Mouse (Mus musculus) frontal cortex, adult 2 months (tissue): ENCODE data around the gene Stx7. TPM values are rescaled to one million over a fixed set of nuclear protein-coding genes. Genes with fewer than 3 reads are reported as not detected.

Experiments
- DNase-seq, 2 experiments: peaks; one replicate each; pipeline ENCODE4 v3.0.0; 2022; ENCODE audit warnings: low spot score in 1 of 2; ENCODE audit errors: extremely low spot score in 1 of 2
- polyA plus RNA-seq: library from polyadenylated mRNA; depleted of rRNA; stranded (reverse); fragments of >200 nt; gene quantifications from 2 replicates; pipeline ENCODE4 v1.2.3, GENCODE M21; 2012

The Stx7 gene
- polyA plus RNA-seq, 1 experiment = 175 TPM

GRCm38 (mm10) chr10:24165526-24166055, 16.5 kb downstream of the Stx7 start:
- DNase-seq = no peak

- no peak for DNase-seq
Observed at GRCm38 (mm10) chr10:24167978-24168583, 19.0 kb downstream of the Stx7 start.

DNA sequence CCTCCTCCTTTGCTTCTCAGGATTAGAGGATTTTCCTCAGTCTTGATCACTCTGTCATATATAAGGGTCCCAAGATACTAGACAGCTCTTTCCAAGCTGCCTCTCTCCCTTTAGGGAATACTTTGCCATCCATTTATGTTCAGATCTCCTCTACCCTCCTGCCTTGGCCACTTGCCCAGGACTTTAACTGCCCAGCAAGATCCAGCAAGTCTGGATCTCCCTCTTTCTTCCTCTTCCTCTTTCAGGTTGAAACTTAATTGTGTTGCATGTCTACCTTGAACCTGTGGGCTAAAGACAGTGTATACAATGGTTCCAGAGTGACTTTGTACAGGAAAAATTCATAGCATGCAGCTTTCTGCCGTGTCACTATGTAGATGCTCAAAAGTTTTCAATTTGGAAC, 19.8 kb downstream of the Stx7 start:
- no peak for DNase-seq

DNA sequence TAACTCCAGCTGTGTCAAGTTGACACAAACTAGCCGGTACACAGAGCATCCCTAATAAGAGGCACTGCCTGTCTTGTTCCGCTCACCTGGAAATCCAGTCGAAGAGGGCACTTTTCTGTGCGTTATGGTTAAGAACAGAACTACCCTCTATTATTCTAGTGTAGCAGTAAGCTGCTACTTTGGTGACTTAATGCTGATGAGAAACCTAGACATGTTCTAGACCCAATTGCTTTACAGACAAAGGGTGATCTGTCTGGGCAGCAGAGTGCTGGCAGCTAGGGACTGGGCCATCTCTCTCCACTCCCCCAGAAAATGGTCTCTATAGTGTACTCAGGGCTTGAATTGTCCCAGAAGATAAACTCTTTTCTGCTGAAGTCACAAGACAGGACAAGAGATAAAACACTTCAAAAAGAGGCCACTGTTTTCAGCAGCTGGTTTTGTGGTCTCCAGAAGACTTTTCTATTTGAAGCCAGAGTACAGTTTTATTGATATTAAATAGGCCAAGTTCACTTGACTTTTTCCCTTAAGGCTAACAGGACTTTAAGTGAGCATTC, 22.9 kb downstream of the Stx7 start:
- no peak for DNase-seq

- peak in 1 of 2 experiments; percentile 79 for DNase-seq
Observed at GRCm38 (mm10) chr10:24173210-24174001, 24.3 kb downstream of the Stx7 start.

GRCm38 (mm10) chr10:24190392-24190791, 41.3 kb downstream of the Stx7 start:
- peak in 1 of 2 experiments; percentile 38 for DNase-seq

DNA sequence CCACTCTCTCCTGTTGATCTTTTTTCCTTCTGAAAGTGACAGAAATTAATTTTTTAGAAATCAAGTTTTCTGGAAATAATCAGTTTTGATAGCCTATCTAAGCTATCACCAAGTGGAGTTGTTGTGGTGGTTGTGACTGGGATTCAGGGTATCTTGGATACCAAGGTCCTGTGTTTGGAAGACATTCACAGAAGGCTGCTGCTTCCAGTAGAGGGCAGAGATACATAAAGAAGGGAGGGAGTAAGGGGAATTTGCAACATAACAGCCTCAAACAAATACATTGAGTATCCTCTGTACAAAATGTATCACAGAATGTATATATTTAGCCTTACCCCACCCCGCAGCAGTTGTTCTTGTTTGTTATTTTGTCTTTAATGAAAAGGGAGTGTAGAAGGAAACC, 42.9 kb downstream of the Stx7 start:
- peak in 1 of 2 experiments; percentile 31 for DNase-seq

DNA sequence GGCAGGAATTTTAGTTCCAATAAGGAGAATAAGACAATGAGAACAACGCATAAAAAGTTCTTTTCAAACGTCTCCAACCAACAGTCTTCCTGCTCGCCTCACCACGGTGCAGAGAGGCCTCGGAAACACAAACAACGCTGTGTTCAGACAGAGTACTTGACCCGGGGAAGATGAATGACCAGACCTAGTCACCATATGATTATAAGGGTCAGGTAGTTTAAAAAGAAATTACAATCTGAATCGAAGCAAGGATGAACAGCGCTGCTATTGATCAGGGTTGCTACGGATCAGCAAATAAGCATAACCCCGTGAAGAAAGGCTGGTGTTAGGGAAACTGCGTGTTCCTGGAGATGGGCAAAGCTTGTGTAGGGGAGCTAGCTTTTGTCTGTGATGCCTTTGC, 50.2 kb downstream of the Stx7 start:
- no peak for DNase-seq

- DNase-seq = no peak
Observed at GRCm38 (mm10) chr10:24200099-24200498, 51.0 kb downstream of the Stx7 start.

DNA sequence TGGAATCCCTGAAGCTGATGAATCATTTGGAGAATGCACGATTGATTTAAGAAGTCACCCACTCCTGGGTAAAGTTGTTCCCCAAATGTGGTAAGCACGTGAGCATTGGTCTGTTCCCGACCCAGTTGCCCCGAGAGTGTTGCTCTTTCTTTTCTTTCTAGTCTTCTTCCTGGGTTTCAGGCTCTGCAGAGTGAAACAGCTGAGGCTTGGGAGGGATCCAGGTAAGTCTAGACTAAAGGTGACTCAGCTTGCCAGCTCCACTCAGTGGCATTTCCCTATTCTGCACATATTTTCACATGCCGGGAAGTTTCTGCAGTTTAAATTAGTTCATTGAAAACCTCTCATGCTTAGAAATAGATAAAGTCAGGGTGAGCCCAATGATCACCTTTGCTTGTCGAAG, 61.0 kb downstream of the Stx7 start:
- no peak for DNase-seq

DNA sequence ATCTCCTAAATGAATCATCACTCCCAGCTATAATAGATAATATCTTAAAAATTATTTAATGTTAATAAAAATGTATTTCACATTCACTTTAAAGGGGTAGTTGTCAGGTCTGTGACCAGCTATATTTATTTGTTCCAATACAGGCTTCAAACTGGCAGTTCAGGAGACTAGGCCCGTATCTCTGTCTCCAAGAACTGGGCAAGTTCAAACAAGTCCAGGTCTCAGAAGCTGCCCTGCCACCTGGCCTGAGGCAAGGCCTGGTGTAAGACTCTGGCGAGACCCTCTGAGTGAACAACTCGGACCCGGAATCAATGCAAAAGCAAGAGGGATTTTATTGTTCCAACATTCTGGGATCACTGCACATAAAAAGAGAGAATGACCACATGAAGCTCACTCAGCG, 64.2 kb downstream of the Stx7 start:
- DNase-seq = no peak

DNA sequence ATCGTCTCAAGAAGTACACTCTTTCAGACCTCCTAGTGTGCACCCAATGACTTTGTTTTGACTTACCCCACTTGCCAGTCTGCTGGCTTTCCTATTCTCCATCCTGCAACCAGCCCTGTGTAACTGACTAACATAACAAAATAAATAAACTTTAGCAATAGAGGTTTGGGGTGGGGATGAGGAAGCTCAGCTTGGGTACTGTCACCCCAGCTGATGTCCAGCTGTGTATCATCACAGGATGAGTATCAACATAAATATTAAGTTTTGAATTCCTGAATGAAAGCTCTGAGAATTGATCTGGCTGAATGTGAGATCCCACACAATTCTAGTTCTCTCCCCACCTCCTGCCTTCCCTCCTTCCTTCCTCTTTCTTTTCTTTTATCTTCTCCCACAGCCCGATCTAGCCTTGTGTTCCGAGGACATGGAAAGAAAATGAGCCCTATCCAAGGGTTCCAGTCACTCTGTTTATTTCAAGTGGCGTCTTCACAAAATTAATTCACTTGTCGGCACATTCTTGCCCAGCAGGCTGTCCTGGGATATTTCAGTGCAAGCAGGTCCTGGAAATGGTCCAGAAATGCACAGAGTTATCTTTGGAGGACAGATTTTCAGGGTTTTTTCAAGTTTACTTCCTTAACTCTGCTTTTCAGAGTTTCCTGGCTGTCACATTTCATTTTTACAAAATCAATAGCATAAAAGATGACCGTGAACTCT, 68.6 kb downstream of the Stx7 start:
- DNase-seq = no peak

GRCm38 (mm10) chr10:24220931-24221330, 71.8 kb downstream of the Stx7 start:
- no peak for DNase-seq

DNA sequence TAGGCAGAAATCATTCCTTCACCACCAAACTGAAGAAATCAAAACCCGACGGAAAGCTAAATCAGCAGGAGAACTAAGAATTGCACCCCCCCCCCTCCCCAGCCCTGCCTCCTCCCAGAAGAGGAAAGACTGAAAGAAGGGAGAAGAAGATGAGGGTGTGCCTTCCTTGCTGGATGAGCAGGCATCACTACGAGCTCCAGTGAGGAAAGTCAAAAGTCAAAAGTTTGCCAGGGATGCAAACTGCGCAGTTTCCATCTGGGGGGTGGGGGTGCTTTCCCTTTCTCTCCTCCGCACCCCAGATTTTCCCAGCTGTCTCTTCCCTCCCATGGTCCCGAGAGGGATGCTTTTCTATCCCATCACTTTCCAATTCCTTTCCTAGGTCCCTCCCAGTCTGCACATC, 73.8 kb downstream of the Stx7 start:
- no peak for DNase-seq

DNA sequence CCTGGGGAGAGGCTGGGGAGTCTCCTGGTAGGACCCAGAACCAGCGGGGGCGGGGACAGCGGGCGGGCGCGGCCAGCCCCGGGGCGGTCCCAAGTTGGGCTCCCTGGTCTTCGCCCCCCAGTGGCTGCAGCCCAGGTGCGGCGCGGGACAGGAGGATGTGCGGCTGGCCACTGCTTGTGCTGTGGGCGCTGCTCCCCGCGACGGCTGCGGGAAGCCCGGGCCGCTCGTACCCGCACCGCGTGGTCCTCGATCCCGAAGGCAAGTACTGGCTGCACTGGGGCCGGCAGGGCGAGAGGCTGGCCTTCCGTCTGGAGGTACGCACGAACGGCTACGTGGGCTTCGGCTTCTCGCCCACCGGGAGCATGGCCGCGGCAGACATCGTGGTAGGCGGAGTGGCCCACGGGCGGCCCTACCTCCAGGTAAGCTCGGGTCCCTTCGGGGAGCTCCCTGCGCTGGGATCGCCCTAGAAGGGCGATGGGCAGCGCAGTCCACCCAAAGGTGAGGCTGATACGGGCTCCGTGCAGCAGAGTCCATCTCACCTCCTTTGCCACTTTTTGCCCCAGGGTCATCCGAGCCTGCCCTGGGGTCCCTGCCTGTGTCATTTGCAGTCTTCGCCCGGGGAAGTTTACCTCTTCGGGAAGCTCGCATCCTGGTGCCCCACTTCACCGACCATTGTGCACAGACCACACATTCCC, 74.5 kb downstream of the Stx7 start, which contains the start of gene Moxd1:
Gene Moxd1, plus strand, starts transcription at position 69 of the 695 bp plus-strand sequence.
- DNase-seq = no peak

- DNase-seq = no peak
Observed at GRCm38 (mm10) chr10:24224591-24224990, 75.5 kb downstream of the Stx7 start.

DNA sequence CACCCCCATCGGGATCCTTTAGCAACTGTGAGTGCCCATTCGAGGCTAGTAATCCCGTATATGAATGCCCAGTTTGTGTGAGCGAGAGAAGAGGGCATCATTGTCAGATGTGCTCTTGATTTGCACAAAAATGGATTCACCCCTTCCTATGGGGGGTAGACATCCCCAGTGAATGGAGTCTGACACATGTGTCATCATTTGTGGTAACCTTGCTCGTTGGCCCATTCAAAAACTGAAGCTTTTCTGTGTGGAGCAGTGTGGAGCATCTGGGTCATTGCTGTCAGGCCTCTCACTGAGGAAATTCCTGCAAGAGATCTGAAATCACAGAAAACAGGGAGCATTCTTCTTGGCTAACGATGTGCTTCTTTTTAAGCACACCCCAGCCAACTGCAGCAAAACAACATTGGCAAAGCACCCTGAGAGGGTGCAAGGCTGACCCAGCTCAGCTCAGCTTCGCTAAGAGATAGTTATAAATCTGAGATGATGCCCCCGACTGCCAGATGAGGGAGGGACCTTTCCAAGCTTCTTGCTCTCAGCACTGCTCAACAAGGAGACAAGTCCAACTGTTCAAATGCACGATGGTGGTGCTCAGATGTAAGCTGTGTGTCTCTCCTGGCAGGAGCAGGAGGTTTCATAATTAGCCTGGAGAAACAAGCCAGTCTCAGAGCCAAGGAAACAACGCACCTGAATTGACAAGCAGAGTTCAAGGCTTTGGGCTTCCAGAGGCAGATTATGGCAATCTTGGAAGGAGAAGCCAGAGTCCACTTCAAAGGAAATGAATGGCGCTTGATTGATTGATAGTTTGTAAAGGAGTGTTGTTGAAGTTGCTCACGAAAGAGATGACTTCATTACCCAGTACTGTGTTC, 79.4 kb downstream of the Stx7 start:
- no peak for DNase-seq

DNA sequence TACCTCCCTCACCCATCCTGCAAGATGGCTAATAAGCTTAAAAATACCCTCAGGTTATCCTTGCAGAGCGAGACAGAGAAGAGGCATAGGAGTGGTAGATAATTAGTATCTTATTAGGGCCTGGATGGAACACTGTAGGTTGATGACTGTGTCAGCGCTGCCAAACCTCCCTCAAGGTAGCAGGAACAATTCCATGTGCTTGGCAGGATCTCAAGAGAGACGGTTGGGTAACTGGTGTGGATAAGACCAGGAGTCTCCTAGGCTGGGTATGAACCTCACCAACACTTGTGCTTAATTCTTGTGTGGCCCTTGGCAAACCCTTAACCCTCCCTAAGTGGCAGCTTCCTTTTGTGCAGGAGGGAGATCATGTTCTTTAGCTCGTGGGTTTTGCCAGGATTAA, 83.2 kb downstream of the Stx7 start:
- no peak for DNase-seq
